Mouse (Mus musculus): ENCODE measurements around the gene Mov10l1.

The Mov10l1 gene

DNA sequence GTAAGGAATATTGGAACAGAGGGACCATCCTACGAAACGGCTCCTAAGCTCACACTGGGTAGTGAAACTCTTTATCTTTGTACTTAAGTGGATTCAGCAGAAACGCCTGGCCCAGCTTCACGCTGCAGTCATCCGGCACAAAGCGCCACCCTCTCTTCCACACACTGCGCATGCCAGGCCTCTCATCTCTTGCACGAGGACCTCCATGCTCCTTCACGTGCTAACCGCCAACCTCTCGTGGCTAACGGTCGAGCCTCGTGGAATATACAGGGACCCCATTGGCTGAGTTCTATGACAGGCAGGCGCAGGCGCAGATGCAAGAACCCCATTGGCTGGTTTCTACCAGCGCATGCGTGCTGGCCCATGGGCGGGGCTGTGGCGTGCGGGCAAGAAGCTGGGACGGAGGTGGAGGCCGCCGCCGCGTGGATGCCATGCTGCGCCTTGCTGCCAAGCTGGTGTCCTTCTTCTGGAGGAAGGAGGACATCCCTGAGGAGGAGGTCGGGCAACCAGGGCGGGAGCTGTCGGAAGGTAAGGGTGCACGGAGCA is at the start of gene Mov10l1:
Gene Mov10l1, plus strand, starts transcription at position 376 of the 546 bp plus-strand sequence.
- DNase-seq: no peak

DNA sequence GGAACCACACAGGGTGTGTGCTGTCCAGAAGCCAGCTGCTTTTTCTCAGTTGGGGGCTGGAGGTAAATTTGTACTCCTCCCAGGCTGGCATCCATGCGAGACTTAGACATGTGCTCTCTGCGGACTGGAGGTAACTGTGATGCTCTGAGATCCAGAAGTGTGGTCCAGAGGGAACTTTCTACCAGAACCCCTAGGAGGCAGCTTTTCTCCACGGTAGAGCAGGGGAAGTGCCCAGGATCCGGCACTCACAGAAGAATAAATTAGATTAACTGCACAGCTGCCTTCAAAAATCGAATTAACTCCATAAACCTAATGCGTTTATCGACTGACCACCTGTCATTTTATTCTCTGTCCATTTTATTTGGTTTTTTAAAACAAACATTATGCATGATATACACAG is 48.6 kb upstream of the Mov10l1 start:
- DNase-seq: peak; percentile 27 to 29

DNA sequence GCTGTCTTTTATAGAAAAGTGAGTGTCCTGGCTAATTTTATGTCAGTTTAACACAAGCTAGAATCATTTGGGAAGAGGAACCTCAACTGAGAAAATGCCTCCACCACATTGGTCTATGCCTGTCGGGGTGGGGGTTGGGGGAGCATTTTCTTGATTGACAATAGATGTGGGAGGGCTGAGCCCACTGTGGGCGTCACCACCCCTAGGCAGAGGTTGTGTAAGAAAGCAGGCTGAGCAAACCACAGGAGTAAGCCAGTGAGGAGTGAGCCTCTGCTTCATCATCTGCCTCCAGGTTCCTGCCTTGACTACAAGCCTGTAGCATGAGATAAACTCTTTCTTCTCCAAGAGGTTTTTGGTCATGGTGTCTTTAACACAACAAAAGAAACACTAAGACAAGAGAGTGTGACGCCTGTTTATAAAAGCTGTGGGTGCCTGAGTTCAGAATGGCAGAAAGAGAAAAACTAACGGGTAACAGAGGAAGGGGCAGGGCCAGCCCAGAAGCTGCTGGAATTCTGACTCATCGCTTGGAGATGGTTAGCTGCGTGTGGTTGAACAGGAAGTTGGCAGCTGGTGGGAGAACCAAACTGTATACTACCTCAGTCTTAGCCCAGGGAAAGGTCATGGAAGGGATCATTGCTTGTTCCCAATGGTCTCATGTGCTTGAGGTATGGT is 46.0 kb upstream of the Mov10l1 start:
- no peak for DNase-seq

DNA sequence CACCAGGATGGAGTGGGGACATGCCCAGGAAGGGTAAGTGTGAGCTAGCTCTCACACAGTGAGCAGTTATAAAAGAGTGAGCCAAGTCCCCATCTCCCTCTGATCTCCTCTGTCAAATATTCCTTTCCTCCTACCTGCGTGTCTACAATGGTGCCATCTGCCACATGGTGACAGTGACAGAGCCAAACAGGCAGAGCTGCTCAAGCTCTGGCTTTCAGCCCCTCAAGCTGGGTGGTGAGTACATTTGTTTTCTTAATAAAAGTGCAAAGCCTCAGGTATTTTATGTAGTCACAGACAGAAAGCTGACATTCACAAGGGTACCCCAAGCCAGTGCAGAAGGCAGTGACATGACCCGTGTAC is 45.4 kb upstream of the Mov10l1 start:
- no peak for DNase-seq

DNA sequence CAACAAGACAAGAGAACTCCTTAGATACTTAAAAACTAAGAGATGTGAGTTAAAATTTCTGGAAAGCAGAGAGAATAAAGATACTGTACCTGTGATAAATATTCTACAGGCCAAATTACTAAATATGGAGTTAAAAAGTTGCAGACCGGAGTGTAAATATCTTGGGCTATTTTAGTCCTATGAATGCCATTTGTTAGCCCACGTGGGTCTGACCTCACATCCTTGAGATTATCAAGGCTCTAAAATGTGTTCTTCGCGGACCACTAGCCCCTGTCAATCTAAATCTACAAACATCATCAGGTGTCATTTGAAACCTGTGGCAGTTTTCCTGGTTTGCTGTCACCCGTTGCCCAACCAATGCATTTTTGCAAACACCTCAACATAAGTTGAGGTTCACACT is 39.9 kb upstream of the Mov10l1 start:
- DNase-seq: no peak

DNA sequence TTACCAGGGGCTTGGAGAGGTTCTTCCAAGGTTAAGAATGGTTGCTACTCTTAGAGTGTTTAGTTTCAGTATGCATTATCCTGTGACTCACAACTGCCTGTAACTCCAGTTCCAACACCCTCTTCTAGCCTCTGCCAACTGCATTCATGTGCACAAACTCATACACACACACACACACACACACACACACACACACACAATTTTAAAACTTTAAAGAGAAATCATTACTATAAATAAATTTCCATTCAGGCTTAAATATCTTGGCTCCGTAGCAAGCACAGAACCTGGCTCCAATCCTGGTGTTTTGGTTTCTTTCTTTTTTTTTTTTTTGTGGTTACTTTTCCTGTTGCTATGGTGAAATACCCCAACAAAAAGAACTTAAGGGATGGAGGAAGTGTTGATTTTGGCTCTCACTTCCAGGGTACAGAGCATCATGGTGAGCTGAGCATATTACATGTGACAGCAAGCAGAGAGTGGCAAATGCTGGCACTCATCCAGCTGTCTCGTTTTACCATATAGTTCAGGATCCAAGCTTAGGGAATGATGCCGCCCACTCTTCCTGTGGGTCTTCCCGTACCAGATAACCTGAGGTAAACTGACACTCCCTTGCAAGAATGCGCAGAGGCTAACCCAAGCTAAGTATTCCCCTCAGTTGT is 38.7 kb upstream of the Mov10l1 start:
- DNase-seq: no peak

DNA sequence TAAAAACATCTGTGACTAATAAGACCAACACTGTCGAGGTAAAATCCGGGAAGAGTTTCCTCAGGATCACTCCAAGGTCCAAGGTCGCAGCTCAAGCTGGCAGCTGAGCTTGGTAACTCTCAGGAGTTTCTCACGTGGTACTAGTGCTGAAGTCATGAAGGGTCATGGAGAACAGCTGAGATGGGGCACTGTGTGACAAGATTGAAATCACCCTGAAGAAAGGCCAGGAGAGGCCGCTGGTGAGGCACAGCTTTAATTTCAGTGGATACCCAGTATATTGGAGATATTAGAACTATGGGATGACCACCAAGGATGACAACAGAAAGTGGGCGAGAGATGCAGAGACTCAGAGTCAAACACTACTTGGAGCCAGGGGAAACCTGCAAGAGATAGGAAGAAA is 35.9 kb upstream of the Mov10l1 start:
- peak in 1 of 2 experiments; percentile 12 for DNase-seq

DNA sequence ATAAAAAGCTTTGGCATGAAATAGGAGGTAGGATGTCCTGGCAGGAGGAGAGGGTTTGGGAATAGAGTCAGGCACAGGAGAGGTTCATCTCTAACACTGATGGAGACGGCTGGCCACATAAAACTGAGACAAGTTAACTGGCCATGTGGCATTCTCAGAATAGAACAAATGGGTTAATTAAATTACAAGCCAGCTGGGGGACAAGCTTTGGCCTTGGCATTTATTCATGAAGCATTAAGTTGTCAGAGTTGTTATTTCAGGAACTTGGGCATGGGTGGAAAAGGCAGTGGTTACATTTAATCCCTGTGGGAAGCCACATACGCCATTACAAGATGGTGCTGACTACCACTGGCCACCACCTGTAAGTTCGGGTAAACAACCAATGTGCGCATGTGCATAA is 31.5 kb upstream of the Mov10l1 start:
- no peak for DNase-seq

DNA sequence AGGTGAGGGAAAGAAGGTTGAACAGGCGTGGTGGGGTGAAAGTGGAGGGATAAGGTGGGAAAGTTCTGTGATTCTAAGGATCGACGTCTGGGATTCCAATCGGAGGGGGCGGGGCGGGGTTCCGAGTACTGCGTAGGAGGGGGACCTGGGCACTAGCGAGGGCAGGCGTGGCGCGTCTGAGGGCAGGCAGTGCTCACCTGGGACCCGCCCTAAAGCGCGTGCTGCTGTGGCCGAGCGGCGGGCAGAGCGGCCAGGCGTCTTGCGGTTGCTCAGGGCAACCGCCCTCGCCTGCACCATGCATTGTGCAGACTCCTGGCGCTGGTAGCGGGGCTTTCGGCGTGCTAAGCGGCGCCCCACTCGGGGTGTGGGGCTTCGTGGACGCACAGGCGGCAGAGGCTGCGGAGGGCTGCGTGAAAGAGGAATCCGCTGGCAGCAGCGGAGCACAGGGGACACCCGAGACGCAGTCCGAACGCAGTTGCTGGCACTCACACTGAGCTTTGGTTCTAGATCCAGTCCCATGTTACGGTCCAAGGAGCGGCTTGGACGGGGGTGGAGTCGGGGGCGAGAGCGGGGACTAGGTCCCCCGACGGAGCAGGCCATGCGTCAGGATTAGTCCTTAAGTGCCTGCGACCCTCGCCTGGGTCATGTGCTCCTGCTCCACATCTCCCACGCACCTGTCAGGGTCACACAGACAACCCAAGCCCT is 28.2 kb upstream of the Mov10l1 start, which contains the start of gene Ttll8:
Gene Ttll8, minus strand, starts transcription at position 51 of the 705 bp plus-strand sequence.
- DNase-seq: peak; percentile 35 to 56

DNA sequence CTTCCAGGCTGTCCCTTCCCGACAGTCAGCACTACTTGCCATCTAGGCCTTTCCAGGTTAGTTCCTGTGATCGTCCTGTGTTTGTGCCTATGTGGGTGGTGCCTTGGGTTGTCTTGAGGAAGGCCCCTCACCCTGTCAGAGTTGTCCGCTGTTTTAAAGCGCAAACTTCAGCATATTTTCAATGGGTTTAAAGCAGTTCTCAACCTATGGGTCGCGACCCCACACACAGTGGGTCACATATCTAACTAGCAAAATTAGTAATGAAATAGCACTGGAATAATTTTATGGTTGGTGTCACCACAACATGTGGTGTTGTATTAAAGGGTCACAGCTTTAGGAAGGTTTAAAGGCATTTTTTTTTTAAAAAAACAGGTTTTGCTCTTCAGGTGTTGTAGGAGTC is 27.4 kb upstream of the Mov10l1 start:
- DNase-seq: no peak

DNA sequence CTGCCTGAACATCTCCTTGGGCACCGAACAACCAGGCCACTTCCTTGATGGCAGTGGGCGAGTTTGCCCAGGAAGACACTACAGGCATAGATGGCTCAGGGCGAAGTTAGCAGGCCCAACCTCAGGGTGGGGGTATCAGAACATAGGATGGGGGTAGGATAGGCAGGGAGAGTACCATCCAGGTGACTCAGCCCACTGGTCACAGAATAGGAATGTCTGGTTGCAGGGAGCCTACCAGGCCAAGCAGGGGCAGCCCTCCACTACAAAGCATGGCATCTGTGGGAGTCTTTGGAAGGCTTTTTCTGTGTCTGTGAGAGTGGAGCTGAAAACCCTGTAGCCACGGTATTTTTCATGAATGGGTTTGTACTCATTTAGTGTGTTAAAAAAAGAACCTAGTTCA is 25.2 kb upstream of the Mov10l1 start:
- no peak for DNase-seq

DNA sequence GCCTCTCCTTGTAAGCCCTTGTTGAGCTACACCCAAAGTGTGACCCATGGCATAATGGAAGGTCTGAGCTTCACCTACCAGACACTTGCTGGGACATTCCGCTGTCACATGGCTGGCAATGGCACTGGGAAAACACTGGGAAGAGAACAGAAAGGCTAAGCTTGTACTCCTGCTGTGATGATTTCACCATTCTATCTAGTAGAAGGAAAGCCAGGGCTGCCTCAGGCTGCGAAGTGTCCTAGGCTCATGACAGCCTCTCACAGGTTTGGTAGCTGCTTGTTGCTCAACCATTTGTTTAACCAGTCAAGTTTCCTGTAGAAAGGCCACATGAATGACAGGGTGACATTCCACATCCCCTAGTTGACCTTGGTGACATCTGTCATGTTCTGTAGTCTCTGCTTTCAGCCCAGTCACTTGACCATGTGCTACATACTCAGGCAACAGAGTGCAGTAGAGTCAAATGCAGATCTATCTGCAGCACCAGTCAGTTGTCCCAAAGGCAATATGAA is 18.6 kb upstream of the Mov10l1 start:
- no peak for DNase-seq

DNA sequence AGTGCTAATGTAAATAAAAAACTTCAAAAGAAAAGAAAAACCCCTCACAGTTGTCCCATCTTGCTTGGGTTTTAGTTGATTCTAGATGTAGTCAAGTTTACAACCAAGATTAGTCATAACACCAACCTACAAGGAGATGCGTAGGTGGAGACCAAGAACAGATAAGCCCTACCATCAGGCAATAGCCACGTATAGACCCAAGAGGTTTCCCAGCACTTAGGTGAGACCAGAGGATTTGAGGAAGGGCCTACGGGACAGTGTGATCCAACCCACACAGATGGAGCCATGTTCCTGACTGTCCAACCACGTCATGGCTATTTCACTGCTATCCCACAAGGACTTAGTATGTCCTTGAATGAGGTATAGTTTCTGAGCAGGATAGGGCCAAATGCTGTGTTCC is 10.4 kb upstream of the Mov10l1 start:
- DNase-seq: no peak

DNA sequence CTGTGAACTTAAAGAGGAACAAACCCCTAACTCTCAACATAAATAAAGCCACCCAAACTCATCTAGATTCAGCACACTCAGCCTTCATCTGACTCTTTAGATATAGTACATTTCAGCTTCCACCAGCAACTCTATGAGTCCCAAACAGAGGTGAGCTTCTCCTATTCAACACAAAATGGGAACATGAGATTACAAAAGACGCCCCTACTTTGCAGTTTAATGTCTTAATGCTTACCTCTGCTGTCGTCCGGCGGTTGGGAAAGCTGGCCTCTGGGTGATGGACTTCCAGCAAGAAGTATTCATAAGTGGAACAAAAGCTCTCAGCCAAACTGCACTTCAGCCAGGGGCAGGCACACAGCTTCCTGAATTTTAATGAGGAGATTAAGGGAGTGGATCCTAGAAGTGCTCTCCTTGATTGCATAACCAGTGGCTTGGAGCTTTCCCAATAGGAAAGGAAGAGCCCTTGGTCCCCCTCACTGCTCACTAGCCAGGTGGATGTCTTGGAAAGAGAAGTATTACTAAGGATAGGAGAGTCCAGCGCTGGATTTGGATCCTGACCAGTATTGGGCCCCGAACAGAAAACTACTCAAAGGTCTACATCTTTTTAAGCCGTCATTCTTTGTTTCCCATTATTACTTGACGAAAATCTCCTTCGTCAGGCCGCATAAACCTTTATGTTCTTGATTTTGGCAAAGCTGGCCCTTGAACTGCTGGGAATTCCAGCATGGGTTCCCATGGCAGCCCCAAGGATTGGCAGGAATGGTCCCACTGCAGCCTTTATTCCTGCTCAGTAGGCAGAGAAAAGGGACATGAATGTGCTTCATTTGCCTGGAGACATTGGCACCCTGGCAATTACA is 4.2 kb upstream of the Mov10l1 start, which contains the start of gene Mlc1:
Gene Mlc1, minus strand, starts transcription at position 727 of the 857 bp plus-strand sequence.
- DNase-seq: no peak

DNA sequence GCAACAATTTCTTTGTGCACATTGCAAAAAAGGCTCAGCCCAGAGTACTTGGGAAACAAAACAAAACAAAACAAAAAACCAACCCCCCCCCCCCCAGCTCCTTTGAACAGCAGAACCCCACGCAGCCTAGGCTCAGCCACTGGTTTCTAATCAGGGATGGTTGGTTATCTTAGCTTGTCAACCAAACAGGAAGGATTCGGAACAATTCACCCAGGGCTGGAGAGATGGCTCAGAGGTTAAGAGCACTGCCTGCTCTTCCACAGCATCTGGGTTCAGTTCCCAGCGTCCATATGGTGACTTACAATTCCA is 3.6 kb upstream of the Mov10l1 start:
- no peak for DNase-seq

DNA sequence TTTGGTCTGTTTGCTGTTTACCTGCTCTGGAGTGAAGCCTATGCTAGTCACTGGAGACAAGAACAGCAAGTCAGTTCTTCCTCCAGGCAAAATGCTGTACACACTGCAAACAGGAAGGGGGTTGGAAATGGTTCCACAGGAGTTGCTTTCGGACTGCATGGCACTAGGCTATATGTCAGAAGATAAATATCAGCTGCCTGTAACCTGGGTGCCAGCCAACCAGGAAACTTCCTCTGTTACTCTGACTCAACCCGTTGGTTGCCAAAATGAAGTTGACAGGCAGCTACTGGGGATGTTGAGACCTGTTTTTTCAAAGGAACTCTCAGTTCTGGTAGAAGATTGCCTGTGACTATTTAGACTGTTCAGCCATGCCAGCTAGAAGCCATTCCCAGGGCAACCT is 6.5 kb downstream of the Mov10l1 start:
- DNase-seq: peak; percentile 12 to 32

DNA sequence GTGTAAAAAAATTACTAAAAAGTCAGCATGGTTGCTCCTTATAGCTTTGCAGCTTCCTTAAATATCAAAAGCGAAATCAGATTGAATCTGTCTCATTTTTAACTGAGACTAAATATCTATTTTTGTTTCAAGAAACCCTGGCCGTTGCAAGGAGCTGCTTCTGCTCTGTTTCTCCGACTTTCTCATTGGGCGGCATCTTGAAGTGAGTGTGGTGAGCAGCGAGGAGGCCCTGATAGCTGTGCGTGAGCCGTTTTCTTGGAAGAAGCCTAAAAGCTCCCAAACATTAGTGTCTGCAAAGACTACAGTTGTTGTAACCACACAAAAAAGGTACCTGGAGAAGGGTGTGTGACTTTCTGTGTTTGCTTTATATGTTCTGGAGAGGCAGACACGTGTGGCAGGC is 15.9 kb downstream of the Mov10l1 start:
- no peak for DNase-seq

DNA sequence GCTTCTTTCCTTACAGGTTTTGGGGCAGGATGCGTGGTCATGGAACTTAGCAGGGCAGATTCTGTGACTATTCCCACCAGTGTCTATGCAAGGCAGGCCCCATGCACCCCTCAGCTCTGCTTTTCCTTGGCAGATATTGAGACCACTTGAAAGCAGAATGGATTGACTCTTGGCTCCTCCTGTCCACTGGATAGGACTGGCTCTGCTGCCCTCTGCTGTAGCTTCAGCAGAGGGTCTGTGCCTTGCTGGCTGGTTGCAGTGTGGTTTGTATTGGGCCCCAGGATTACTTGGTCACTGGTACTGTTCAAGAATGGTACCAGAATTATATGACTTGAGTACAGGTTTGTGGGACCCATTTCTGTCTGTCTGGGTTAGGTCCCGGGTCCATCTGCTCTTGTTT is 16.4 kb downstream of the Mov10l1 start:
- DNase-seq: peak; percentile 16 to 29

DNA sequence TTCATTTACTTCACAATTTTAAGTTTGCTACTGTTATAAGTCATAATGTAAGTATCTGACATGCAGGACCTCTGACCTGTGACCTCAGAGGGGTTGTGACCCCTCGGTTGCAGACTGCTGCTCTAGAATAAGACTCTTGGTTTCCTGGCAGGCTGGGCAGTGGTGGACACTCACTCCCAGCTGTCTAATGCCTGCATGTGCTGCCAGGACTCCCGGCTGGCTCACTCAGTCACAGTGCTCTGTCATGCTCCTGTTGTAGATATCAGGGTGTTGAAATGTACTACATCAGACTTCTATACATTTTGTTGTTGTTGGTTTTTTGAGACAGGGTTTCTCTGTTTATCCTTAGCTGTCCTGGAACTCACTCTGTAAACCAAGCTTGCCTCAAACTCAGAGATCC is 17.7 kb downstream of the Mov10l1 start:
- no peak for DNase-seq

DNA sequence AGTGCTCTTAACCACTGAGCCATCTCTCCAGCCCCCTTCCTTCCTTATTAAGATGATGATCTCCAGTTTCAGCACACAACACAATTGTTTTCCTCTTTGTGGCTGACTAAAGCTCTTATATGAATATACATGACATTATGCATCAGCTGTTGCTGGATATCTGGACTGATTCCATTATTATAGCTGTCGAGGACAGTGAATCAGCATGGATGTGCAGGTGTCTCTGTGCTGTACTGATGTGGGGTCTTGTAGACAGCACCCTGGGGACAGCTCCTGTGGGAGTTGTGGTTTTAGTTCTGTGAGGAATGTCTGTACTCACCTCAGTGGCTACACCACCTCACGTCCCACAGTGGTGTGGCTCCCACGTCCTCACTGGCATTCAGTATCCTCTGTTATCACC is 18.5 kb downstream of the Mov10l1 start:
- DNase-seq: no peak

DNA sequence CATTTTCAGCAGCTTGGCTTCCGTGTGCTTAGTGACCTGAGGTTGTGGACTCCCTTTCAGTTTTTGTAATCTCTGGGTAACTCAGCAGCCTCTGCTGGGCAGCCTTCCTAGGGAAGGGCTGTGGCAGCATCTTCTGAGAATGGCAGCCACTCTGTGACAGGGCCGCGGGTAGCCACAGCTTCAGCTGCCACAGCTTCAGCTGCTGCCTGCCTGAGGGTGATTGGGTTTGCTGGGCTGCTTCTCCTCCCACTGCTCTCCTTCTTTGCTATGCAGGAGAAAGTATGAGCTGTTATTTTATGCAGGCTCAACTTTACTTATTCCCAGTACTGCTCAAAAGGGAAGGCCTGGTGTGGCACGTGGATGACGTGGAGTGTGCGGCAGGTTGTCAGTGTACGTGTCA is 24.3 kb downstream of the Mov10l1 start:
- DNase-seq: no peak

DNA sequence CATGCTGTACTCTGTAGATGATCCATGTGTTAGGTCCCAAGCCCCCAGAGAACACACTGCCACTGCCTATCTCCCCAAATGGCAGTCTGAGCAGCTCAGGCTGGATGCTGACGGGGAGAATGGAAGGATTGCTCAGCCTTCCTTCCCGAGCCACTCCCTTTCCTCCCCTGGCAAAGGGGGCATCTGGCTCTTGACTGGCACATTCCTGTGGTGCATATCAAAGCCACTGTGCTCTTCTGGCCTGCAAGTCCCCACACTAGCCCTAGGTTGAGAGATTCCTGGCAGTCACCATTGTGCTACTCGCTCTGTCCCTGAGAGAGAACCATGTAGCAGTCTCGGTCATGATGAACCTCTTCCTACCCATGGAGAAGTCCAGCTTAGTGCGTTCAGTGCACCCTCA is 25.1 kb downstream of the Mov10l1 start:
- DNase-seq: no peak

DNA sequence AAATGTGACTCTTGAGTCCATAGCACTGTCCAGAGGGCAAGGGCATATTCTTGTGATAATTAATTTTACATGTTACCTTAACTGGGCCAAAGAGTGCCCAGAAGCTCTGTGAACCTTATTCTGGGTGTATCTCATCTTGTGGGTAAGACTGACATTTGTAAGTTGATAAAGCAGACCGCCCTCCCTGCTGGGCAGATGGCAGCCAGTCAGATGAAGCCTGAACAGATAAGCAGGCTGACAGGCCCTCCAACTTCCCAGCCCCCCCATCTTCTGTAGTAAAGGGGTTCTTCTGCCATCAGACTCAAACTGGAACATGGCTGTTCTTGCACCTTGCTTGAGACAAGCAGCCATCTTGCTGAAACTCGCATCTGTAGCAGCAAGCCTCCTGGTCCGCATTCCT is 34.0 kb downstream of the Mov10l1 start:
- DNase-seq: no peak
